Comparison of ENCODE assay signal across 18 mouse cellular contexts in the genomic region with DNA sequence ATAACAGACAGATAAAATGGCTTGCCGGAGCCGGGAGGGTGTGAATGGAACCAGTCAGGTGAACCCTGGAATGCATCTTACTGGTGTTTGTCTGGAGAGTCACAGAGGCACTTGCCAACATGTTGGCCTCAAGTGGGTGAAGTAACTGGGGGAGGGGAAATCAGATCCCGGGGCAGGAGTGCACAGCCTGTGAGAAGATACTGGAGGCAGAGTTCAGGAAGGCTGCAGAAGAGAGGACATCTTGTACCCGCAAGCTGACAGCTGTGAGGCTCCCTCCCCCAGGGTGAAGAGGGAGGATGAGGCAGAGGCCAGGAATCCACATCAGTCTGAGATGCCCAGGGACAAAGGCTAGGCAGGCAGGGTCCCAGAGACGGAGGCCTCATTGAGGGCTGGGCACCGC.
DNase-seq lines count a peak whose midpoint lies in the region; ATAC-seq and TF ChIP-seq lines count a peak whose summit lies in the region.
"Had no signal": no experiment of that assay in that cellular context is flagged by ENCODE, and none has a peak within 500 bp of the region (broad histone marks: within the 10 kb centered on the region; RNA-seq: fewer than 3 reads in every experiment).

No protein-coding gene starts in this region.

- no peak for ATAC-seq in heart, embryonic 14.5 days (ENCODE audit: insufficient number of reproducible peaks, insufficient read depth, low FRiP score, low read depth)
- ATAC-seq in lung, embryonic 15.5 days (ENCODE audit: borderline replicate concordance, extremely low read depth, low FRiP score, low TSS enrichment) = no peak
- ATAC-seq: CD4-positive, CD25-positive, alpha-beta regulatory T cell, adult 4 months; intestine, postnatal 0 days; midbrain, embryonic 16.5 days had no signal

- H3K27me3 ChIP-seq in heart, embryonic 14.5 days (ENCODE audit: control insufficient read depth, insufficient read depth, low read length) = no peaks in the 10 kb centered on the region
- no peaks in the 10 kb centered on the region for H3K27me3 ChIP-seq in lung, embryonic 15.5 days
- H3K27me3 ChIP-seq: embryonic facial prominence, embryonic 13.5 days; hindbrain, embryonic 15.5 days had no signal

- no peaks in the 10 kb centered on the region for H3K9me3 ChIP-seq in heart, embryonic 14.5 days (ENCODE audit: control insufficient read depth, low read length)
- no peaks in the 10 kb centered on the region for H3K9me3 ChIP-seq in lung, embryonic 15.5 days
- H3K9me3 ChIP-seq: hindbrain, embryonic 15.5 days had no signal

- no peak overlapping the region for H3K4me2 ChIP-seq in heart, embryonic 14.5 days (ENCODE audit: low read length)
- no peak overlapping the region for H3K4me2 ChIP-seq in lung, embryonic 15.5 days
- H3K4me2 ChIP-seq: embryonic facial prominence, embryonic 13.5 days; hindbrain, embryonic 15.5 days; liver, embryonic 11.5 days had no signal

- no peak for TF ChIP-seq POLR2A in lung, adult 2 months (IDR thresholded peaks at IDR 0.05; ENCODE audit: borderline replicate concordance, extremely low read depth, low read depth, low read length)

- H3K4me3 ChIP-seq in heart, embryonic 14.5 days (ENCODE audit: control insufficient read depth in 1 of 2, insufficient read depth in 1 of 2, low read depth in 1 of 2, low read length in 2 of 2) = no peak overlapping the region
- no peak overlapping the region for H3K4me3 ChIP-seq in lung, adult 2 months (replicated peaks; ENCODE audit: extremely low read depth, low read depth, low read length)
- H3K4me3 ChIP-seq in lung, embryonic 15.5 days = no peak overlapping the region
- H3K4me3 ChIP-seq: embryonic facial prominence, embryonic 13.5 days; hindbrain, embryonic 15.5 days had no signal

- H3K36me3 ChIP-seq in heart, embryonic 14.5 days (ENCODE audit: control insufficient read depth, insufficient read depth, low read length) = no peaks in the 10 kb centered on the region
- H3K36me3 ChIP-seq in lung, embryonic 15.5 days = no peaks in the 10 kb centered on the region
- H3K36me3 ChIP-seq: embryonic facial prominence, embryonic 13.5 days; hindbrain, embryonic 15.5 days had no signal

- TF ChIP-seq CTCF in lung, adult 2 months (IDR thresholded peaks at IDR 0.05; ENCODE audit: insufficient read depth, low read length) = no peak

- peak overlapping the region; percentile 55 for H3K9ac ChIP-seq in heart, embryonic 14.5 days (ENCODE audit: low read length)
- no peak overlapping the region for H3K9ac ChIP-seq in lung, embryonic 15.5 days
- H3K9ac ChIP-seq: embryonic facial prominence, embryonic 13.5 days; hindbrain, embryonic 15.5 days had no signal

- H3K27ac ChIP-seq in heart, embryonic 14.5 days (replicated peaks in 1 of 2; ENCODE audit: control insufficient read depth in 1 of 2, insufficient read depth in 1 of 2, low read depth in 2 of 2, low read length in 2 of 2) = peak overlapping the region; percentile 61 to 75
- 0 out of 2 replicates have a peak overlapping the region, but pooled peaks have one; percentile 27 for H3K27ac ChIP-seq in lung, embryonic 15.5 days
- H3K27ac ChIP-seq: embryonic facial prominence, embryonic 13.5 days; hindbrain, embryonic 15.5 days had no signal

- 42% methylated on average over 6 of the region's 6 CpGs for WGBS in heart, embryonic 14.5 days
- 67% methylated on average over 6 of the region's 6 CpGs for WGBS in lung, adult 2 months
- WGBS in lung, embryonic 15.5 days = 48% methylated on average over 6 of the region's 6 CpGs

- DNase-seq in heart, adult 11 months = no peak
- peak; percentile 74 to 82 for DNase-seq in lung, adult 18-20 months
- DNase-seq in lung, adult 2 months = no peak
- DNase-seq in thymus, postnatal 10 days (ENCODE audit: low spot score in 2 of 2) = no peak
- DNase-seq in layer of hippocampus, postnatal 25 days (ENCODE audit: extremely low spot score in 1 of 2, low spot score in 1 of 2) = no peak
- DNase-seq: adrenal gland, postnatal 25 days; cerebellum, adult 8-10 months; gastrocnemius, postnatal 36 days; layer of hippocampus, adult 9-11 months; right cerebral cortex, postnatal 25 days had no signal

- peaks cover 34 to 45% of the 10 kb centered on the region in 2 experiments for H3K4me1 ChIP-seq in heart, embryonic 14.5 days (ENCODE audit: control insufficient read depth in 2 of 2, insufficient read depth in 2 of 2, low read length in 2 of 2)
- peaks cover 6% of the 10 kb centered on the region for H3K4me1 ChIP-seq in lung, adult 2 months (ENCODE audit: control insufficient read depth, insufficient read depth, low read length)
- peaks cover 28% of the 10 kb centered on the region for H3K4me1 ChIP-seq in lung, embryonic 15.5 days

Comparison
In these comparisons a context has a peak if more than half of its experiments do, and no peak if none do; other contexts are left out.
1. DNase-seq: peak in lung, adult 18-20 months (2 of 2); none in heart, adult 11 months (single experiment), lung, adult 2 months (single experiment), thymus, postnatal 10 days (0 of 2) and layer of hippocampus, postnatal 25 days (0 of 2).